Mouse (Mus musculus): ENCODE measurements at regions not wholly inside any gene's neighbourhood (a gene's known extent, or its start where the extent isn't known, plus 50 kb on each side); places are given as distances from the start of the nearest gene placed in this dataset.

GRCm38 (mm10) chr11:79758281-79758680, 167.3 kb downstream of the Rab11fip4 start:
- Histone ChIP-seq H3K27ac (no peak overlapping the region), H3K36me3 (no peaks in the 10 kb centered on the region), H3K4me1 (0 out of 2 replicates have a peak, but pooled peaks cover 3% of the 10 kb centered on the region), H3K4me3 (no peak overlapping the region), H3K4me2 (no peak overlapping the region), H3K9me3 (no peaks in the 10 kb centered on the region), H3K9ac (no peak overlapping the region), H3K27me3 (no peaks in the 10 kb centered on the region)
- WGBS, result 90% methylated on average over 3 of the region's 3 CpGs
- no peak for ATAC-seq (ENCODE audit: insufficient number of reproducible peaks, low FRiP score, low TSS enrichment, low read depth)

- Histone ChIP-seq H3K9me3 (no peaks in the 10 kb centered on the region), H3K27ac (peak overlapping the region; percentile 54; the same call in 1 of the 2 replicates), H3K4me2 (no peak overlapping the region), H3K4me3 (no peak overlapping the region), H3K9ac (no peak overlapping the region), H3K4me1 (peaks cover 4% of the 10 kb centered on the region; the same call in 1 of the 2 replicates), H3K27me3 (no peaks in the 10 kb centered on the region), H3K36me3 (no peaks in the 10 kb centered on the region)
- no peak for ATAC-seq (ENCODE audit: insufficient number of reproducible peaks, low FRiP score, low TSS enrichment, low read depth)
- WGBS, result 69% methylated on average over 5 of the region's 5 CpGs
Observed at GRCm38 (mm10) chr11:79757513-79758071, 166.6 kb downstream of the Rab11fip4 start.

GRCm38 (mm10) chr11:79756305-79756846, 165.4 kb downstream of the Rab11fip4 start:
- no peaks in the 10 kb centered on the region for H3K27me3 ChIP-seq
- ATAC-seq (ENCODE audit: insufficient number of reproducible peaks, low FRiP score, low TSS enrichment, low read depth), result no peak
- 79% methylated on average over 9 of the region's 9 CpGs for WGBS
- H3K4me3 ChIP-seq, result no peak overlapping the region
- no peak overlapping the region for H3K4me2 ChIP-seq
- H3K27ac ChIP-seq, result no peak overlapping the region
- H3K36me3 ChIP-seq, result no peaks in the 10 kb centered on the region
- H3K9ac ChIP-seq, result no peak overlapping the region
- H3K4me1 ChIP-seq, result peaks cover 12% of the 10 kb centered on the region; the same call in 1 of the 2 replicates
- H3K9me3 ChIP-seq, result no peaks in the 10 kb centered on the region

GRCm38 (mm10) chr11:79753491-79753890, 162.5 kb downstream of the Rab11fip4 start:
- no peaks in the 10 kb centered on the region for H3K27me3 ChIP-seq
- WGBS, result 74% methylated on average over 2 of the region's 2 CpGs

GRCm38 (mm10) chr11:79752717-79753480, 161.9 kb downstream of the Rab11fip4 start:
- no peaks in the 10 kb centered on the region for H3K9me3 ChIP-seq
- H3K27me3 ChIP-seq, result no peaks in the 10 kb centered on the region
- ATAC-seq (ENCODE audit: insufficient number of reproducible peaks, low FRiP score, low TSS enrichment, low read depth), result no peak
- H3K27ac ChIP-seq, result no peak overlapping the region
- H3K36me3 ChIP-seq, result no peaks in the 10 kb centered on the region
- no peak overlapping the region for H3K4me2 ChIP-seq
- WGBS, result 58% methylated on average over 7 of the region's 7 CpGs
- H3K4me1 ChIP-seq, result peaks cover 12% of the 10 kb centered on the region; the same call in 1 of the 2 replicates
- H3K4me3 ChIP-seq, result no peak overlapping the region
- no peak overlapping the region for H3K9ac ChIP-seq

More at GRCm38 (mm10) chr11:79753491-79753890, 162.5 kb downstream of the Rab11fip4 start:
- Histone ChIP-seq H3K27ac (no peak overlapping the region), H3K9ac (no peak overlapping the region), H3K4me2 (no peak overlapping the region), H3K9me3 (no peaks in the 10 kb centered on the region), H3K36me3 (no peaks in the 10 kb centered on the region), H3K4me1 (peaks cover 12% of the 10 kb centered on the region; the same call in 1 of the 2 replicates), H3K4me3 (no peak overlapping the region)
- ATAC-seq (ENCODE audit: insufficient number of reproducible peaks, low FRiP score, low TSS enrichment, low read depth), result no peak

- no peaks in the 10 kb centered on the region for H3K36me3 ChIP-seq
- no peak for ATAC-seq (ENCODE audit: insufficient number of reproducible peaks, low FRiP score, low TSS enrichment, low read depth)
- no peak overlapping the region for H3K9ac ChIP-seq
- no peak overlapping the region for H3K4me2 ChIP-seq
- H3K27me3 ChIP-seq, result no peaks in the 10 kb centered on the region
- 66% methylated on average over 14 of the region's 14 CpGs for WGBS
- H3K9me3 ChIP-seq, result no peaks in the 10 kb centered on the region
- H3K4me3 ChIP-seq, result no peak overlapping the region
- H3K4me1 ChIP-seq, result peaks cover 9% of the 10 kb centered on the region; the same call in 1 of the 2 replicates
- H3K27ac ChIP-seq, result no peak overlapping the region
Observed at GRCm38 (mm10) chr11:79751751-79752716, 161.0 kb downstream of the Rab11fip4 start.

- ATAC-seq (ENCODE audit: insufficient number of reproducible peaks, low FRiP score, low TSS enrichment, low read depth), result no peak
- Histone ChIP-seq H3K9ac (no peak overlapping the region), H3K4me1 (peaks cover 9% of the 10 kb centered on the region; the same call in 1 of the 2 replicates), H3K27me3 (no peaks in the 10 kb centered on the region), H3K27ac (no peak overlapping the region), H3K9me3 (no peaks in the 10 kb centered on the region), H3K36me3 (no peaks in the 10 kb centered on the region), H3K4me3 (no peak overlapping the region), H3K4me2 (no peak overlapping the region)
- WGBS, result 73% methylated on average over 2 of the region's 2 CpGs
Observed at GRCm38 (mm10) chr11:79750943-79751342, 159.9 kb downstream of the Rab11fip4 start.

GRCm38 (mm10) chr11:79749755-79750434, 158.9 kb downstream of the Rab11fip4 start:
- Histone ChIP-seq H3K4me2 (no peak overlapping the region), H3K9ac (no peak overlapping the region), H3K4me1 (peaks cover 9% of the 10 kb centered on the region; the same call in 1 of the 2 replicates), H3K4me3 (no peak overlapping the region), H3K9me3 (no peaks in the 10 kb centered on the region), H3K36me3 (no peaks in the 10 kb centered on the region), H3K27ac (no peak overlapping the region), H3K27me3 (no peaks in the 10 kb centered on the region)
- 54% methylated on average over 7 of the region's 7 CpGs for WGBS
- no peak for ATAC-seq (ENCODE audit: insufficient number of reproducible peaks, low FRiP score, low TSS enrichment, low read depth)

- ATAC-seq (ENCODE audit: insufficient number of reproducible peaks, low FRiP score, low TSS enrichment, low read depth), result no peak
- H3K36me3 ChIP-seq, result no peaks in the 10 kb centered on the region
- peaks cover 9% of the 10 kb centered on the region; the same call in 1 of the 2 replicates for H3K4me1 ChIP-seq
- H3K27me3 ChIP-seq, result no peaks in the 10 kb centered on the region
- H3K9me3 ChIP-seq, result no peaks in the 10 kb centered on the region
- no peak overlapping the region for H3K4me2 ChIP-seq
- WGBS, result 96% methylated on average over 10 of the region's 10 CpGs
- H3K27ac ChIP-seq, result no peak overlapping the region
- H3K9ac ChIP-seq, result no peak overlapping the region
- H3K4me3 ChIP-seq, result no peak overlapping the region
Observed at GRCm38 (mm10) chr11:79749141-79749540, 158.1 kb downstream of the Rab11fip4 start.

GRCm38 (mm10) chr11:79748606-79749125, 157.7 kb downstream of the Rab11fip4 start:
- 97% methylated on average over 7 of the region's 7 CpGs for WGBS
- Histone ChIP-seq H3K9ac (no peak overlapping the region), H3K27me3 (no peaks in the 10 kb centered on the region), H3K27ac (no peak overlapping the region), H3K4me2 (no peak overlapping the region), H3K4me1 (peaks cover 9% of the 10 kb centered on the region; the same call in 1 of the 2 replicates), H3K36me3 (no peaks in the 10 kb centered on the region), H3K4me3 (no peak overlapping the region), H3K9me3 (no peaks in the 10 kb centered on the region)
- ATAC-seq (ENCODE audit: insufficient number of reproducible peaks, low FRiP score, low TSS enrichment, low read depth), result no peak

- no peaks in the 10 kb centered on the region for H3K36me3 ChIP-seq
- H3K4me2 ChIP-seq, result no peak overlapping the region
- no peak overlapping the region for H3K27ac ChIP-seq
- ATAC-seq (ENCODE audit: insufficient number of reproducible peaks, low FRiP score, low TSS enrichment, low read depth), result no peak
- H3K9ac ChIP-seq, result no peak overlapping the region
- peaks cover 9% of the 10 kb centered on the region; the same call in 1 of the 2 replicates for H3K4me1 ChIP-seq
- H3K4me3 ChIP-seq, result no peak overlapping the region
- H3K27me3 ChIP-seq, result no peaks in the 10 kb centered on the region
- WGBS, result 68% methylated on average over 6 of the region's 6 CpGs
- H3K9me3 ChIP-seq, result no peaks in the 10 kb centered on the region
Observed at GRCm38 (mm10) chr11:79747801-79748200, 156.8 kb downstream of the Rab11fip4 start.
